14 mouse cellular contexts compared by ENCODE assay signal in the genomic region with DNA sequence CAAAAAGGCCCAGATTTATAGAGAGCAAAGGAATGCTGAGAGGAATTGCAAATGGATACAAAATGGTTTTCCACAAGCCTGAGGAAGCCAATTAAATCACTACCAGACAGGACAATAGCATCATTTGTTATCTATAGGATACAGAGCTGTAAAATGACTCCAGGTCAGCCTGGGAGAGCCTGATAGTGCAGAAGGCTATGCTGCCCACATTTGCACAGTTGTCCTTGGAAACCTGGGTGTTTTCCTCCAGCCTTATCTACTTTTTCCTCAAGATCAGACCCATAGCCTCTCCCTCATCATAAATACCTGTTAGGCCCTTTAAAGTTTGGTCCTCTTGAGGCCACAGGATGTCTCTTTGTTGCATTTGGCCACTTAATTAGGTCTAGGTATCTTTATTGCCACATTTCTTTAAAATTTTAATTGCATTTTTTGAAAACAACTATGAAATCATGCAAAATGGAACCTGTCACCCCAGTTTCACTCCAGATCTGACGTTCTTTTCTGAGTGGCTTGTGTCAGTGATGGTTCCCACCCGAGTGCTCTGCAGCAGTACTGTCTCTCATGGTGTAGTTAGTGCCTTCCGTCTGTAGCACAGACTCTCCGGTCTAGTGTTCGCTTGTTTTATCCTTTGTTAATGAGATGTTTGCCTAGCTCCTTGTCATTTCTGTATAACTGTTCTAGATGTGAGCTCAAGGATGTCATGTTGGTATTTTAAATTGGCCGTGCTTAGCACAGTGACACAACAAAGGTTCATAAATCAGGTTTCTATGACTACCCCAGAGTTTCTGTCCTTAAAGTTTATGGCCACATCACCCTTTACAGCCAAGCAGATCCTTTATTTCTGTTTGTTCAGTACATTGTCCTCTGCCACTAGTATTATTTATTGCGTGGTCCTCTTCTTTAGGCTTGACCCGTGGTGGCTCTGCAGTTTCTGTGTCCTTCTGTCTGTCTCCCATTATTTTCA.
DNase-seq lines count a peak whose midpoint lies in the region; ATAC-seq and TF ChIP-seq lines count a peak whose summit lies in the region.
"Had no signal": no experiment of that assay in that cellular context is flagged by ENCODE, and none has a peak within 500 bp of the region (broad histone marks: within the 10 kb centered on the region; RNA-seq: fewer than 3 reads in every experiment).

No protein-coding gene starts in this region.

- no peaks in the 10 kb centered on the region for H3K4me1 ChIP-seq in heart, embryonic 11.5 days (ENCODE audit: control insufficient read depth, insufficient read depth, low read length)
- H3K4me1 ChIP-seq in heart, embryonic 10.5 days = no peaks in the 10 kb centered on the region
- H3K4me1 ChIP-seq in kidney, embryonic 15.5 days = no peaks in the 10 kb centered on the region
- H3K4me1 ChIP-seq in kidney, adult 2 months (ENCODE audit: control insufficient read depth, insufficient read depth, low read length) = no peaks in the 10 kb centered on the region
- H3K4me1 ChIP-seq in intestine, embryonic 15.5 days (replicated peaks) = 0 out of 2 replicates have a peak, but pooled peaks cover 2% of the 10 kb centered on the region
- H3K4me1 ChIP-seq: forebrain, embryonic 13.5 days; neural tube, embryonic 15.5 days had no signal

- no peak overlapping the region for H3K27ac ChIP-seq in heart, embryonic 11.5 days (ENCODE audit: low read depth, low read length)
- no peak overlapping the region for H3K27ac ChIP-seq in heart, embryonic 10.5 days
- H3K27ac ChIP-seq in kidney, embryonic 15.5 days = no peak overlapping the region
- H3K27ac ChIP-seq in kidney, adult 2 months (ENCODE audit: insufficient read depth, low read depth, low read length) = no peak overlapping the region
- no peak overlapping the region for H3K27ac ChIP-seq in intestine, embryonic 15.5 days
- H3K27ac ChIP-seq: embryonic facial prominence, embryonic 15.5 days; forebrain, embryonic 13.5 days; neural tube, embryonic 15.5 days had no signal

- ATAC-seq in heart, embryonic 11.5 days (replicated peaks; ENCODE audit: insufficient number of reproducible peaks, low FRiP score, low TSS enrichment) = 0 out of 2 replicates have a peak, but pooled peaks have one; percentile 18
- ATAC-seq in kidney, embryonic 15.5 days (replicated peaks; ENCODE audit: low FRiP score) = 0 out of 2 replicates have a peak, but pooled peaks have one; percentile 25
- ATAC-seq in intestine, embryonic 15.5 days = peak; percentile 77
- ATAC-seq: forebrain, embryonic 13.5 days had no signal

- TF ChIP-seq POLR2A in kidney, adult 2 months (IDR thresholded peaks at IDR 0.05; ENCODE audit: low read depth, low read length) = no peak

- no peak overlapping the region for H3K9ac ChIP-seq in heart, embryonic 11.5 days (ENCODE audit: low read depth, low read length)
- no peak overlapping the region for H3K9ac ChIP-seq in kidney, embryonic 15.5 days
- H3K9ac ChIP-seq in intestine, embryonic 15.5 days = no peak overlapping the region
- H3K9ac ChIP-seq: embryonic facial prominence, embryonic 15.5 days; forebrain, embryonic 13.5 days; neural tube, embryonic 15.5 days had no signal

- WGBS in heart, embryonic 11.5 days (ENCODE audit: insufficient replicate concordance) = 78% methylated on average over 8 of the region's 8 CpGs
- 81% methylated on average over 8 of the region's 8 CpGs for WGBS in heart, embryonic 10.5 days
- 55% methylated on average over 8 of the region's 8 CpGs for WGBS in kidney, embryonic 15.5 days
- 55% methylated on average over 8 of the region's 8 CpGs for WGBS in kidney, adult 2 months
- 64% methylated on average over 8 of the region's 8 CpGs for WGBS in intestine, embryonic 15.5 days

- no peaks in the 10 kb centered on the region for H3K27me3 ChIP-seq in heart, embryonic 11.5 days (ENCODE audit: control insufficient read depth, insufficient read depth, low read length)
- H3K27me3 ChIP-seq in heart, embryonic 10.5 days (ENCODE audit: insufficient read depth, poor library complexity, severe bottlenecking) = no peaks in the 10 kb centered on the region
- H3K27me3 ChIP-seq in kidney, embryonic 15.5 days = no peaks in the 10 kb centered on the region
- H3K27me3 ChIP-seq in kidney, adult 2 months (replicated peaks; ENCODE audit: control insufficient read depth, insufficient read depth, low read length) = no peaks in the 10 kb centered on the region
- no peaks in the 10 kb centered on the region for H3K27me3 ChIP-seq in intestine, embryonic 15.5 days (replicated peaks)
- H3K27me3 ChIP-seq: embryonic facial prominence, embryonic 15.5 days; forebrain, embryonic 13.5 days; neural tube, embryonic 15.5 days had no signal

- H3K4me2 ChIP-seq in heart, embryonic 11.5 days = no peak overlapping the region
- H3K4me2 ChIP-seq in kidney, embryonic 15.5 days = no peak overlapping the region
- no peak overlapping the region for H3K4me2 ChIP-seq in intestine, embryonic 15.5 days (replicated peaks)
- H3K4me2 ChIP-seq: embryonic facial prominence, embryonic 15.5 days; forebrain, embryonic 13.5 days; neural tube, embryonic 15.5 days had no signal

- H3K4me3 ChIP-seq in heart, embryonic 11.5 days (ENCODE audit: low read depth, low read length) = no peak overlapping the region
- no peak overlapping the region for H3K4me3 ChIP-seq in heart, embryonic 10.5 days
- no peak overlapping the region for H3K4me3 ChIP-seq in kidney, embryonic 15.5 days (replicated peaks)
- no peak overlapping the region for H3K4me3 ChIP-seq in kidney, adult 2 months (ENCODE audit: insufficient read depth, low read depth, low read length)
- H3K4me3 ChIP-seq in intestine, embryonic 15.5 days (replicated peaks) = no peak overlapping the region
- H3K4me3 ChIP-seq: embryonic facial prominence, embryonic 15.5 days; forebrain, embryonic 13.5 days; neural tube, embryonic 15.5 days had no signal

- no peaks in the 10 kb centered on the region for H3K36me3 ChIP-seq in heart, embryonic 11.5 days (ENCODE audit: control insufficient read depth, insufficient read depth, low read length)
- no peaks in the 10 kb centered on the region for H3K36me3 ChIP-seq in heart, embryonic 10.5 days
- H3K36me3 ChIP-seq in kidney, embryonic 15.5 days = no peaks in the 10 kb centered on the region
- no peaks in the 10 kb centered on the region for H3K36me3 ChIP-seq in kidney, adult 2 months (ENCODE audit: control insufficient read depth, insufficient read depth, low read length)
- no peaks in the 10 kb centered on the region for H3K36me3 ChIP-seq in intestine, embryonic 15.5 days
- H3K36me3 ChIP-seq: embryonic facial prominence, embryonic 15.5 days; neural tube, embryonic 15.5 days had no signal

- no peak for DNase-seq in heart, embryonic 10.5 days (ENCODE audit: low spot score)
- no peak for DNase-seq in kidney, adult 2 months
- peak; percentile 17 for DNase-seq in 416B (ENCODE audit: low read depth)
- DNase-seq in cerebellum, postnatal 4 days (ENCODE audit: low spot score in 2 of 2) = no peak
- no peak for DNase-seq in cerebellum, postnatal 10 days
- DNase-seq: cerebellum, adult 18-20 months; right cerebral cortex, postnatal 4 days; thymus, adult 18-20 months had no signal

- TF ChIP-seq CTCF in kidney, adult 2 months (conservative IDR thresholded peaks at IDR 0.05; ENCODE audit: insufficient read depth, insufficient read length, low read depth, low read length) = no peak

- H3K9me3 ChIP-seq in heart, embryonic 11.5 days (replicated peaks; ENCODE audit: control insufficient read depth, low read length) = no peaks in the 10 kb centered on the region
- H3K9me3 ChIP-seq in heart, embryonic 10.5 days = no peaks in the 10 kb centered on the region
- no peaks in the 10 kb centered on the region for H3K9me3 ChIP-seq in kidney, embryonic 15.5 days (replicated peaks)
- no peaks in the 10 kb centered on the region for H3K9me3 ChIP-seq in intestine, embryonic 15.5 days
- H3K9me3 ChIP-seq: embryonic facial prominence, embryonic 15.5 days; forebrain, embryonic 13.5 days; neural tube, embryonic 15.5 days had no signal

Comparison
In these comparisons a context has a peak if more than half of its experiments do, and no peak if none do; other contexts are left out.
1. ATAC-seq: peak in every context shown above with its lines; median percentile 77 in intestine, embryonic 15.5 days; 25 in kidney, embryonic 15.5 days; 18 in heart, embryonic 11.5 days.